In the genomic region with DNA sequence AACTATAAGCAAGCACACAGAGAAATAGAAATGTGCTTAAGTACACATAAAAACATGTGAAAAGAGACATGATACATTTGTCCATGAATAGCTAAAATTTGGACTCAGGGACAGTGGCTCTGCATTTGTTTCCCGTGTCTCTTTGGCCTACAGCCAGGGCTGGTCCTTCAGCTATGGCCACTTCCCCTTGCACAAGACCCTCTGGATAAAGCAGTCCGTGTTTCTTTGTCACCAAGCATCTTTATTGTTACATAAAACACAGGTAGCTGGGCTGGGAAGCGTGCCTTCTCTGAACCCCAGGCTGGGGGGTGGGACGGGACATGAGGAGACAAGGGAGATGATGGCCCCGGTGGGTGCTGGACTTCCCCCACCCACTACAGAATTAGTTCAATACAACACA, we compare ENCODE assay signal across 15 mouse cellular contexts. TPM values are rescaled to one million over a fixed set of nuclear protein-coding genes. Genes with fewer than 3 reads are reported as not detected.
DNase-seq lines count a peak whose midpoint lies in the region; ATAC-seq and TF ChIP-seq lines count a peak whose summit lies in the region.
"Had no signal": no experiment of that assay in that cellular context is flagged by ENCODE, and none has a peak within 500 bp of the region (broad histone marks: within the 10 kb centered on the region; RNA-seq: fewer than 3 reads in every experiment).

No protein-coding gene starts in this region.

- H3K9me3 ChIP-seq in liver, postnatal 0 days (ENCODE audit: low read length): no peaks in the 10 kb centered on the region
- no peaks in the 10 kb centered on the region for H3K9me3 ChIP-seq in neural tube, embryonic 14.5 days (ENCODE audit: control insufficient read depth, low read length)
- H3K9me3 ChIP-seq: embryonic facial prominence, embryonic 10.5 days; hindbrain, embryonic 15.5 days had no signal

- TF ChIP-seq EP300 in liver, postnatal 0 days (IDR thresholded peaks at IDR 0.05; ENCODE audit: low read depth): no peak

- H3K27ac ChIP-seq in liver, postnatal 0 days (ENCODE audit: low read depth): no peak overlapping the region
- peak overlapping the region; percentile 99 for H3K27ac ChIP-seq in neural tube, embryonic 14.5 days (ENCODE audit: low read depth, low read length)
- H3K27ac ChIP-seq: embryonic facial prominence, embryonic 10.5 days; hindbrain, embryonic 15.5 days had no signal

- TF ChIP-seq CTCF in liver, postnatal 0 days (IDR thresholded peaks at IDR 0.05; ENCODE audit: low read depth): no peak

- peaks cover 98% of the 10 kb centered on the region for H3K27me3 ChIP-seq in liver, postnatal 0 days (ENCODE audit: insufficient read depth, low read length)
- no peaks in the 10 kb centered on the region for H3K27me3 ChIP-seq in neural tube, embryonic 14.5 days (ENCODE audit: control insufficient read depth, insufficient read depth, low read length)
- H3K27me3 ChIP-seq: Patski had no signal

- 33% methylated on average over 5 of the region's 5 CpGs for WGBS in liver, postnatal 0 days (ENCODE audit: insufficient replicate concordance)
- 11% methylated on average over 5 of the region's 5 CpGs for WGBS in neural tube, embryonic 14.5 days

- no peaks in the 10 kb centered on the region for H3K36me3 ChIP-seq in liver, postnatal 0 days (replicated peaks; ENCODE audit: insufficient read depth, low read length)
- no peaks in the 10 kb centered on the region for H3K36me3 ChIP-seq in neural tube, embryonic 14.5 days (ENCODE audit: control insufficient read depth, insufficient read depth, low read length)
- H3K36me3 ChIP-seq: embryonic facial prominence, embryonic 10.5 days; hindbrain, embryonic 15.5 days had no signal

- ATAC-seq in liver, postnatal 0 days: no peak
- ATAC-seq in neural tube, embryonic 14.5 days (ENCODE audit: low read depth): no peak
- ATAC-seq: Patski had no signal

- DNase-seq in liver: peak; percentile 1
- DNase-seq in liver, postnatal 0 days: no peak
- DNase-seq in kidney, adult 11 months: peak; percentile 23
- peak; percentile 36 for DNase-seq in kidney, postnatal 14 days
- no peak for DNase-seq in thymus, adult 18-20 months
- no peak for DNase-seq in frontal cortex, postnatal 36 days (ENCODE audit: low spot score in 2 of 2)
- DNase-seq: cerebellum, adult 9-11 months; gastrocnemius, postnatal 36 days; retina, postnatal 1 day; spleen, adult 18-20 months had no signal

- no peak overlapping the region for H3K4me3 ChIP-seq in liver, postnatal 0 days (ENCODE audit: low read depth, low read length)
- H3K4me3 ChIP-seq in neural tube, embryonic 14.5 days (ENCODE audit: low read depth, low read length): peak overlapping the region; percentile 88
- H3K4me3 ChIP-seq: embryonic facial prominence, embryonic 10.5 days; hindbrain, embryonic 15.5 days had no signal

- no peak overlapping the region for H3K9ac ChIP-seq in liver, postnatal 0 days (replicated peaks)
- peak overlapping the region; percentile 98 for H3K9ac ChIP-seq in neural tube, embryonic 14.5 days (replicated peaks; ENCODE audit: low read depth, low read length)
- H3K9ac ChIP-seq: hindbrain, embryonic 15.5 days had no signal

- H3K4me2 ChIP-seq in liver, postnatal 0 days (ENCODE audit: low read depth, low read length): no peak overlapping the region
- H3K4me2 ChIP-seq in neural tube, embryonic 14.5 days (ENCODE audit: low read depth, low read length): peak overlapping the region; percentile 99

- peaks cover 7% of the 10 kb centered on the region for H3K4me1 ChIP-seq in liver, postnatal 0 days (ENCODE audit: insufficient read depth)
- H3K4me1 ChIP-seq in neural tube, embryonic 14.5 days (ENCODE audit: control insufficient read depth, insufficient read depth, low read length): peaks cover 35% of the 10 kb centered on the region

RNA-seq across cellular contexts. Expression of gene Gm28308, which starts 1.1 kb away (rescaled TPM):
- polyA plus RNA-seq in liver, postnatal 0 days (2015; fragmentation: Nextera tagmentation; extraction: Ambion mirVana): not detected in 2 replicates
- 4.2 TPM in 1 of 2 replicates, not detected in the other for polyA plus RNA-seq in neural tube, embryonic 14.5 days (2014; fragmentation: Nextera tagmentation; extraction: Ambion mirVana)
- polyA plus RNA-seq: embryonic facial prominence, embryonic 10.5 days; heart, postnatal 0 days; hindbrain, embryonic 15.5 days had no signal

RNA-seq across cellular contexts. Expression of gene Hoxa3, which starts 1.1 kb away (rescaled TPM):
- polyA plus RNA-seq in liver, postnatal 0 days (2015; fragmentation: Nextera tagmentation; extraction: Ambion mirVana): 0.16 and 0.17 TPM in 2 replicates
- 10.8 and 13.4 TPM in 2 replicates for polyA plus RNA-seq in neural tube, embryonic 14.5 days (2014; fragmentation: Nextera tagmentation; extraction: Ambion mirVana)

RNA-seq across cellular contexts. Expression of gene Hoxa6, which starts 5.7 kb away (rescaled TPM):
- polyA plus RNA-seq in liver, postnatal 0 days (2015; fragmentation: Nextera tagmentation; extraction: Ambion mirVana): not detected in 2 replicates
- 10.1 and 15.7 TPM in 2 replicates for polyA plus RNA-seq in neural tube, embryonic 14.5 days (2014; fragmentation: Nextera tagmentation; extraction: Ambion mirVana)
- polyA plus RNA-seq: embryonic facial prominence, embryonic 10.5 days; heart, postnatal 0 days had no signal

RNA-seq across cellular contexts. Expression of gene Hoxa7, which starts 7.4 kb away (rescaled TPM):
- 0.39 and 0.50 TPM in 2 replicates for polyA plus RNA-seq in liver, postnatal 0 days (2015; fragmentation: Nextera tagmentation; extraction: Ambion mirVana)
- 90.8 and 110 TPM in 2 replicates for polyA plus RNA-seq in neural tube, embryonic 14.5 days (2014; fragmentation: Nextera tagmentation; extraction: Ambion mirVana)
- polyA plus RNA-seq: embryonic facial prominence, embryonic 10.5 days had no signal

RNA-seq across cellular contexts. Expression of gene Hoxa5, which starts 9.9 kb away (rescaled TPM):
- 0.58 and 0.73 TPM in 2 replicates for polyA plus RNA-seq in liver, postnatal 0 days (2015; fragmentation: Nextera tagmentation; extraction: Ambion mirVana)
- polyA plus RNA-seq in neural tube, embryonic 14.5 days (2014; fragmentation: Nextera tagmentation; extraction: Ambion mirVana): 20.9 and 30.6 TPM in 2 replicates
- polyA plus RNA-seq: embryonic facial prominence, embryonic 10.5 days had no signal

Comparison
In these comparisons a context has a peak if more than half of its experiments do, and no peak if none do; other contexts are left out.
1. DNase-seq: peak in liver (single experiment), kidney, adult 11 months (single experiment) and kidney, postnatal 14 days (single experiment); none in liver, postnatal 0 days (single experiment), thymus, adult 18-20 months (0 of 2) and frontal cortex, postnatal 36 days (0 of 2).
2. RNA of gene Hoxa3, which starts 1.1 kb away (polyA plus RNA-seq): 10.8 to 13.4 TPM in neural tube, embryonic 14.5 days; 0.16 to 0.17 TPM in liver, postnatal 0 days; every median in the first group is over 10 times any median in the second.
3. RNA of gene Hoxa6, which starts 5.7 kb away (polyA plus RNA-seq): 10.1 to 15.7 TPM in neural tube, embryonic 14.5 days; not detected in liver, postnatal 0 days; every median in the first group is over 10 times any median in the second.